Mouse (Mus musculus) spleen, adult 2 months (tissue): ENCODE results near the gene Carmil1.

Source experiments
- CTCF ChIP-seq: fragments of 200-500 bp; IDR thresholded peaks from 2 replicates; pipeline ENCODE4 v1.5.1; 2011; ENCODE audit warnings: mild to moderate bottlenecking, inconsistent platforms; ENCODE audit not compliant: insufficient read depth, insufficient read length, insufficient replicate concordance; ENCODE audit errors: extremely low read depth
- POLR2A ChIP-seq: fragments of 200-500 bp; IDR thresholded peaks from 2 replicates; pipeline ENCODE4 v1.6.1; 2011; ENCODE audit warnings: low read depth, low read length, inconsistent platforms

DNA sequence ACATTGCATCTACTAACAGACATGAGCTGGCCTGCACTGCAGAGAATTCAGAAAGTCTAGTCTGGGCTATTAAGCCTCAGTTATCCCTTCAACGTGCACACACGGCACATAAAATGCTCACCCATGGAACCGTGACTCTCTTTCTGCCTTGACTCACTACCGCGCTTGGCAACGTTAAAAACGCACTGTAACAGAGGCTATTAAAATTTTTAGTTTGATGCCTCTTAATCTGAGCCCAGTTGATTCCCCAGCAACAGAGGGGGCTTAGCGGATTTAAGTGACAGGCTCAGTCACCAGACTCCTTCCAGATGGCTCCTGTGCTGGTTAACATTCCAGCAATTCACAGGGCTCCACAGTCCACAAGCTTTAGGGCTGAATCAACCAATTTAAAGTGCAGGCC lies 213.0 kb downstream of the Carmil1 start:
- no peak for TF ChIP-seq POLR2A
- no peak for TF ChIP-seq CTCF
